Mouse (Mus musculus): ENCODE measurements around the gene Cyp26c1.

GRCm38 (mm10) chr19:37654012-37654411 lies 31.4 kb upstream of the Cyp26c1 start:
- TF ChIP-seq POLR2A (IDR thresholded peaks at IDR 0.05; ENCODE audit: low read depth, low read length): no peak
- no peak for TF ChIP-seq CTCF (IDR thresholded peaks at IDR 0.05; ENCODE audit: extremely low read depth, insufficient read length, insufficient replicate concordance, low read depth, low read length)
